Mouse (Mus musculus) limb, embryonic 14.5 days (tissue): ENCODE measurements around the gene Fam189a1. TPM values are rescaled to one million over a fixed set of nuclear protein-coding genes. Genes with fewer than 3 reads are reported as not detected.
A peak's percentile ranks its signal among the peaks of the same experiment; 100 is the strongest.

Experiments
- ATAC-seq: fragments of 200-750 bp; cut with Nextera tagmentation; 2 replicates; pipeline ENCODE4 v1.8.0; 2017; ENCODE audit warnings: low read depth, moderate number of reproducible peaks, moderate TSS enrichment; ENCODE audit not compliant: low FRiP score
- DNase-seq: peaks from one replicate; pipeline ENCODE4 v3.0.0-alpha.2; 2015; ENCODE audit warnings: low spot score
- H3K27ac ChIP-seq: fragments of 300-500 bp; sonication (generic); replicated peaks from 2 replicates; pipeline ENCODE4 v1.5.1; 2014; ENCODE audit warnings: low read depth, mild to moderate bottlenecking, low read length, moderate library complexity, mixed read lengths
- H3K27me3 ChIP-seq: fragments of 300-500 bp; sonication (generic); 2 replicates; pipeline ENCODE4 v1.6.1; 2014; ENCODE audit warnings: low read length, mixed read lengths; ENCODE audit not compliant: control insufficient read depth, insufficient read depth
- H3K36me3 ChIP-seq: fragments of 300-500 bp; sonication (generic); 2 replicates; pipeline ENCODE4 v1.6.1; 2014; ENCODE audit warnings: mild to moderate bottlenecking, low read length, moderate library complexity, mixed read lengths; ENCODE audit not compliant: control insufficient read depth, insufficient read depth
- H3K4me1 ChIP-seq: fragments of 300-500 bp; sonication (generic); 2 replicates; pipeline ENCODE4 v1.6.1; 2014; ENCODE audit warnings: antibody characterized with exemption, low read length, mixed read lengths; ENCODE audit not compliant: control insufficient read depth, insufficient read depth
- H3K4me2 ChIP-seq: fragments of 300-500 bp; sonication (generic); replicated peaks from 2 replicates; pipeline ENCODE4 v1.6.1; 2014; ENCODE audit warnings: low read depth, mild to moderate bottlenecking, low read length, moderate library complexity; ENCODE audit not compliant: severe bottlenecking
- H3K4me3 ChIP-seq: fragments of 300-500 bp; sonication (generic); replicated peaks from 2 replicates; pipeline ENCODE4 v1.5.1; 2014; ENCODE audit warnings: low read length
- H3K9ac ChIP-seq: fragments of 300-500 bp; sonication (generic); 2 replicates; pipeline ENCODE4 v1.6.1; 2014; ENCODE audit warnings: mild to moderate bottlenecking, low read depth, low read length, moderate library complexity; ENCODE audit not compliant: severe bottlenecking
- H3K9me3 ChIP-seq: fragments of 300-500 bp; sonication (generic); 2 replicates; pipeline ENCODE4 v1.6.1; 2016; ENCODE audit warnings: low read length; ENCODE audit not compliant: control insufficient read depth
- POLR2A ChIP-seq: fragments of 200-500 bp; IDR thresholded peaks from 2 replicates; pipeline ENCODE4 v1.8.0; 2012; ENCODE audit warnings: inconsistent platforms, mild to moderate bottlenecking, moderate library complexity, borderline replicate concordance; ENCODE audit not compliant: insufficient read depth, insufficient read length; ENCODE audit errors: extremely low read depth
- WGBS: fragments of 180-500 bp; shearing (Covaris S2); extraction: QIAGEN DNeasy Blood & Tissue Kit; methylation state at CpG from one replicate; pipeline ENCODE4 v1.1.7; 2014; 5-methylcytosine and 5-hydroxymethylcytosine counted together
- polyA plus RNA-seq, 2 experiments: library from polyadenylated mRNA; depleted of rRNA in 1 of 2; stranded (reverse) in 1 of 2; unstranded in 1 of 2; fragments of >200 nt; fragmentation: Nextera tagmentation in 1 of 2; extraction: Ambion mirVana in 1 of 2; gene quantifications; 2 replicates each; pipeline versions ENCODE4 v1.2.1 to v1.2.3; 2012 to 2014

The Fam189a1 gene
- polyA plus RNA-seq, 2 experiments: 7.4 to 15.1 TPM

- Histone ChIP-seq H3K4me2 (no peak overlapping the region), H3K4me3 (no peak overlapping the region), H3K9me3 (no peaks in the 10 kb centered on the region), H3K4me1 (no peaks in the 10 kb centered on the region), H3K36me3 (no peaks in the 10 kb centered on the region), H3K27ac (no peak overlapping the region), H3K27me3 (no peaks in the 10 kb centered on the region), H3K9ac (no peak overlapping the region)
- ATAC-seq (peak; percentile 53; the same call in 1 of the 2 replicates), DNase-seq (peak; percentile 14)
- TF ChIP-seq POLR2A: no peak
- WGBS: 46% methylated on average over 4 of the region's 4 CpGs
Measured at GRCm38 (mm10) chr7:64999718-65000214, 156.6 kb downstream of the Fam189a1 start.

- Histone ChIP-seq H3K9me3 (no peaks in the 10 kb centered on the region), H3K27me3 (no peaks in the 10 kb centered on the region), H3K4me3 (no peak overlapping the region), H3K9ac (no peak overlapping the region), H3K36me3 (no peaks in the 10 kb centered on the region), H3K4me2 (no peak overlapping the region), H3K27ac (no peak overlapping the region), H3K4me1 (no peaks in the 10 kb centered on the region)
- WGBS: 91% methylated on average over 5 of the region's 5 CpGs
- TF ChIP-seq POLR2A: no peak
- ATAC-seq (no peak), DNase-seq (no peak)
Measured at GRCm38 (mm10) chr7:64997743-64998142, 158.6 kb downstream of the Fam189a1 start.

DNA sequence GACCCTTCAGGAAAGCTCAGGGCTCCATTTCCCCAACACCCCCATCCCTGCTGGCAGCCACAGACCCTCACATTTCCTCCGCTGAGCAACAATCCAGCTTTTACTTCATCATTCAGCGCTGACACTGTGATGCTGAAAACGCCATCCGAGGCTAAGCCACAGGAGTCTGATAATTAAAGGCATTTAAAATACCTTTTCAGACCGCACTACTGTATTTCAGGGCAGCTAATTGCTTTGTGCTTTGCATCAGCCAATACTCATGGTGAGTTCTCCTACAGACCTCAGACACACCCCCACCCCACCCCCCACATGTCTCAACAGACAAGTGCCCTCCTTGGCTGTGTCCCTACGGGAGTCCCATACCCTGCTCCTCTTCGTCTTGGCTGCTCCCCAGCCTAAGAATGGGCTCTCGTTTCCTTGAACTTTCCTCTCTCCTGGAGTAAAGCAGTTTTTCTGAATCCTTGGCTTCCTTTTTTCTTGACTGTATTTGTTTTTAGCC is 160.4 kb downstream of the Fam189a1 start:
- no peak for ATAC-seq
- 32% methylated on average over 8 of the region's 8 CpGs for WGBS
- no peak for TF ChIP-seq POLR2A

DNA sequence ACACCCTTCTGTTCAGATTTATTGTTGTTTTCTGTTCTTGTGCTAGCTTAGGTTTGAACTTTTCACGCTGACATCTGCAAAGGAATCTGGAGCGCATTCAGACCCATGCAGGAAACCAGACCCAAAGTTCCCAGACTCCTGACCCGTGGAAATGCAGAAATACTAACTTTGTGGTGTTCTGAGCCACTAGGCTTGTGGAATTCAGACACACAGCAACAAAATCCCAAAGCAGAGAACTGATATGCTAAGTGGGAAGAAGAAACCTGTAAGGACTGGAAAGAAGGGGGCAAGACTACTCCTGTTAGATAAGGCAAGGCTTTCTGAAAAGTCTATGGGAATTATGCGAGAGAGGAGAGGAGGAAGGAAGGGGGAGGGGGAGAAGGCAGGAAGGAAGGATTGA is 167.0 kb downstream of the Fam189a1 start:
- H3K4me1 ChIP-seq: no peaks in the 10 kb centered on the region
- H3K27ac ChIP-seq: no peak overlapping the region
- no peak overlapping the region for H3K4me2 ChIP-seq
- no peak overlapping the region for H3K4me3 ChIP-seq
- no peaks in the 10 kb centered on the region for H3K27me3 ChIP-seq
- H3K9me3 ChIP-seq: no peaks in the 10 kb centered on the region
- TF ChIP-seq POLR2A: no peak
- no peak for DNase-seq
- 78% methylated on average over 4 of the region's 4 CpGs for whole genome bisulfite sequencing
- H3K36me3 ChIP-seq: no peaks in the 10 kb centered on the region
- H3K9ac ChIP-seq: no peak overlapping the region
- ATAC-seq: no peak

More for the DNA sequence above, 160.4 kb downstream of the Fam189a1 start:
- Histone ChIP-seq H3K4me2 (no peak overlapping the region), H3K36me3 (no peaks in the 10 kb centered on the region), H3K9ac (no peak overlapping the region), H3K27me3 (no peaks in the 10 kb centered on the region), H3K27ac (no peak overlapping the region), H3K9me3 (no peaks in the 10 kb centered on the region), H3K4me3 (no peak overlapping the region), H3K4me1 (no peaks in the 10 kb centered on the region)
- DNase-seq: no peak

GRCm38 (mm10) chr7:64988015-64988414 is 168.4 kb downstream of the Fam189a1 start:
- H3K27ac ChIP-seq: no peak overlapping the region
- 84% methylated on average over 2 of the region's 2 CpGs for WGBS
- H3K27me3 ChIP-seq: no peaks in the 10 kb centered on the region
- no peak overlapping the region for H3K4me2 ChIP-seq
- H3K9me3 ChIP-seq: no peaks in the 10 kb centered on the region
- no peak overlapping the region for H3K4me3 ChIP-seq
- no peak for ATAC-seq
- H3K9ac ChIP-seq: no peak overlapping the region
- DNase-seq: no peak
- H3K4me1 ChIP-seq: no peaks in the 10 kb centered on the region
- H3K36me3 ChIP-seq: no peaks in the 10 kb centered on the region
- TF ChIP-seq POLR2A: no peak

GRCm38 (mm10) chr7:64984468-64985120 is 171.8 kb downstream of the Fam189a1 start:
- ATAC-seq (no peak), DNase-seq (no peak)
- TF ChIP-seq POLR2A: no peak
- Histone ChIP-seq H3K9me3 (no peaks in the 10 kb centered on the region), H3K9ac (no peak overlapping the region), H3K36me3 (no peaks in the 10 kb centered on the region), H3K27me3 (no peaks in the 10 kb centered on the region), H3K4me1 (no peaks in the 10 kb centered on the region), H3K27ac (no peak overlapping the region), H3K4me2 (no peak overlapping the region), H3K4me3 (no peak overlapping the region)
- WGBS: 91% methylated on average over 22 of the region's 22 CpGs
